Mouse (Mus musculus) intestine, embryonic 14.5 days (tissue): ENCODE results near the gene Epor. TPM values are rescaled to one million over a fixed set of nuclear protein-coding genes. Genes with fewer than 3 reads are reported as not detected.

Experiments
- ATAC-seq: fragments of 200-750 bp; cut with Nextera tagmentation; replicated peaks from 2 replicates; pipeline ENCODE4 v1.8.0; 2017; ENCODE audit warnings: low read depth, moderate number of reproducible peaks, moderate TSS enrichment, moderate library complexity; ENCODE audit not compliant: low FRiP score, low TSS enrichment
- DNase-seq: peaks from one replicate; pipeline ENCODE4 v3.0.0-alpha.2; 2018; ENCODE audit warnings: low spot score
- H3K27ac ChIP-seq: fragments of 300-500 bp; sonication (generic); 2 replicates; pipeline ENCODE4 v1.5.1; 2014; ENCODE audit warnings: low read depth, mild to moderate bottlenecking, control low read depth
- H3K27me3 ChIP-seq: fragments of 300-500 bp; sonication (generic); replicated peaks from 2 replicates; pipeline ENCODE4 v1.6.1; 2014; ENCODE audit warnings: low read length, control low read depth; ENCODE audit not compliant: control insufficient read depth, insufficient read depth
- H3K36me3 ChIP-seq: fragments of 300-500 bp; sonication (generic); 2 replicates; pipeline ENCODE4 v1.6.1; 2014; ENCODE audit warnings: low read length, control low read depth; ENCODE audit not compliant: control insufficient read depth, insufficient read depth
- H3K4me1 ChIP-seq: fragments of 300-500 bp; sonication (generic); replicated peaks from 2 replicates; pipeline ENCODE4 v1.6.1; 2014; ENCODE audit warnings: low read length, control low read depth, mixed read lengths; ENCODE audit not compliant: control insufficient read depth, insufficient read depth
- H3K4me2 ChIP-seq: fragments of 300-500 bp; sonication (generic); 2 replicates; pipeline ENCODE4 v1.6.1; 2014; ENCODE audit warnings: low read length
- H3K4me3 ChIP-seq: fragments of 300-500 bp; sonication (generic); 2 replicates; pipeline ENCODE4 v1.5.1; 2014; ENCODE audit warnings: low read depth, low read length, control low read depth, mixed read lengths
- H3K9ac ChIP-seq: fragments of 300-500 bp; sonication (generic); 2 replicates; pipeline ENCODE4 v1.6.1; 2014; ENCODE audit warnings: mild to moderate bottlenecking, low read length
- H3K9me3 ChIP-seq: fragments of 300-500 bp; sonication (generic); 2 replicates; pipeline ENCODE4 v1.6.1; 2016; ENCODE audit warnings: low read length, control low read depth; ENCODE audit not compliant: control insufficient read depth
- WGBS: fragments of 180-500 bp; shearing (Covaris S2); extraction: QIAGEN DNeasy Blood & Tissue Kit; methylation state at CpG from one replicate; pipeline ENCODE4 v1.1.7; 2014; 5-methylcytosine and 5-hydroxymethylcytosine counted together
- polyA plus RNA-seq: library from polyadenylated mRNA; unstranded; fragments of >200 nt; fragmentation: Nextera tagmentation; extraction: Ambion mirVana; gene quantifications from 2 replicates; pipeline ENCODE4 v1.2.1, GENCODE M21; 2014

Gene Epor
- polyA plus RNA-seq, 1 experiment from 2014 or later, result 4.2 TPM

- no peak overlapping the region for H3K4me3 ChIP-seq
- no peak overlapping the region for H3K27ac ChIP-seq
- H3K27me3 ChIP-seq, result no peaks in the 10 kb centered on the region
- 88% methylated on average over 4 of the region's 4 CpGs for WGBS
- ATAC-seq, result no peak
- DNase-seq, result no peak
- H3K4me1 ChIP-seq, result peaks cover 10% of the 10 kb centered on the region; the same call in 1 of the 2 replicates
- no peaks in the 10 kb centered on the region for H3K9me3 ChIP-seq
- no peaks in the 10 kb centered on the region for H3K36me3 ChIP-seq
- H3K4me2 ChIP-seq, result no peak overlapping the region
- no peak overlapping the region for H3K9ac ChIP-seq
Measured at GRCm38 (mm10) chr9:21938234-21938855, 25.0 kb downstream of the Epor start.

GRCm38 (mm10) chr9:21937711-21938175 is 25.6 kb downstream of the Epor start:
- Histone ChIP-seq H3K36me3 (no peaks in the 10 kb centered on the region), H3K27ac (no peak overlapping the region), H3K4me3 (no peak overlapping the region), H3K9ac (no peak overlapping the region), H3K4me2 (peak overlapping the region; percentile 59), H3K4me1 (peaks cover 10% of the 10 kb centered on the region; the same call in 1 of the 2 replicates), H3K9me3 (no peaks in the 10 kb centered on the region), H3K27me3 (no peaks in the 10 kb centered on the region)
- ATAC-seq, result no peak
- 82% methylated on average over 4 of the region's 4 CpGs for WGBS
- DNase-seq, result no peak

GRCm38 (mm10) chr9:21936692-21937570 is 26.4 kb downstream of the Epor start, which contains the start of gene Plppr2:
TSS of gene Plppr2 (plus strand) at chr9:21937033.
- Histone ChIP-seq H3K9ac (peak within 1 kb of the TSS; percentile 29), H3K4me1 (peaks cover 10% of the 10 kb centered on the region; the same call in 1 of the 2 replicates), H3K36me3 (no peaks in the 10 kb centered on the region), H3K27ac (no peak within 1 kb of the TSS), H3K9me3 (no peaks in the 10 kb centered on the region), H3K4me2 (peak within 1 kb of the TSS; percentile 59), H3K4me3 (peak within 1 kb of the TSS; percentile 41), H3K27me3 (no peaks in the 10 kb centered on the region)
- peak; percentile 96 for ATAC-seq
- 2% methylated on average over 43 of the region's 43 CpGs for WGBS
- peak; percentile 95 for DNase-seq

DNA sequence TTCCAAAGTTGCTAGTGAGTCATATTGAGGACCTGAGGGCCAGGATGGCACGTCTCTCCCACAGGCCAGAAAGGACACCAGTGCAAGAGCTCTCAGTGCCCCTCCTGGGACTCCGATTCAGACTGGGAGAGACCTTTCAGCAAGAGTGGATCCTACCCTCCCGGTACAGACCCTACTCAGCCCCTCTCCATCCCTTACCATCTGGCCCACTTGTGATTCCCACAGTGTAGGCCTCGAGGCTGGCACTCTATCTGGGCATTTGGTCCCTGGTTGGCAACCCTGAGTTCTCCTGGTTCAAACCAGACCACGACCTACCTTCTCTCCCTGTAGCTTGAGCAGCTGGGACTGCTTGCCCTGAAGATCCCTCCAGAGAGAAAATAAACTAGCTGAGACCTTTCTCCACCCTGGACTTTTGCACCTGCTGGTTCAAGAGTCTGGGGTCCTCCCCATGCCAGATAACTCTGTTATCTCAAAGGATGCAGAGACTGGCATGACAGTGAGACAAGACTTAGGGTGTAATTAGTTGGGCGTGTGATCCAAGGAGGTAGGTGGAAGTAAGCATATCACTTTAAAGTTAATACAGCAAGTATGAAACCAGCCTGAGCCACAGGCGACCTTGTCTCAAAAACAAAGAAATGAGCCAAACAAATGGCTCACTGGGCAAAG is 27.7 kb downstream of the Epor start:
- 88% methylated on average over 7 of the region's 7 CpGs for WGBS
- Histone ChIP-seq H3K36me3 (no peaks in the 10 kb centered on the region), H3K9ac (no peak overlapping the region), H3K27me3 (no peaks in the 10 kb centered on the region), H3K27ac (no peak overlapping the region), H3K4me2 (no peak overlapping the region), H3K4me3 (no peak overlapping the region), H3K9me3 (no peaks in the 10 kb centered on the region), H3K4me1 (peaks cover 10% of the 10 kb centered on the region; the same call in 1 of the 2 replicates)
- DNase-seq (no peak), ATAC-seq (no peak)

- H3K9me3 ChIP-seq, result no peaks in the 10 kb centered on the region
- ATAC-seq, result no peak
- 89% methylated on average over 12 of the region's 12 CpGs for WGBS
- no peaks in the 10 kb centered on the region for H3K27me3 ChIP-seq
- H3K4me3 ChIP-seq, result no peak overlapping the region
- H3K27ac ChIP-seq, result no peak overlapping the region
- H3K4me2 ChIP-seq, result no peak overlapping the region
- H3K4me1 ChIP-seq, result peaks cover 10% of the 10 kb centered on the region; the same call in 1 of the 2 replicates
- peak; percentile 41 for DNase-seq
- no peaks in the 10 kb centered on the region for H3K36me3 ChIP-seq
- H3K9ac ChIP-seq, result no peak overlapping the region
Measured at GRCm38 (mm10) chr9:21934021-21934420, 29.3 kb downstream of the Epor start.

DNA sequence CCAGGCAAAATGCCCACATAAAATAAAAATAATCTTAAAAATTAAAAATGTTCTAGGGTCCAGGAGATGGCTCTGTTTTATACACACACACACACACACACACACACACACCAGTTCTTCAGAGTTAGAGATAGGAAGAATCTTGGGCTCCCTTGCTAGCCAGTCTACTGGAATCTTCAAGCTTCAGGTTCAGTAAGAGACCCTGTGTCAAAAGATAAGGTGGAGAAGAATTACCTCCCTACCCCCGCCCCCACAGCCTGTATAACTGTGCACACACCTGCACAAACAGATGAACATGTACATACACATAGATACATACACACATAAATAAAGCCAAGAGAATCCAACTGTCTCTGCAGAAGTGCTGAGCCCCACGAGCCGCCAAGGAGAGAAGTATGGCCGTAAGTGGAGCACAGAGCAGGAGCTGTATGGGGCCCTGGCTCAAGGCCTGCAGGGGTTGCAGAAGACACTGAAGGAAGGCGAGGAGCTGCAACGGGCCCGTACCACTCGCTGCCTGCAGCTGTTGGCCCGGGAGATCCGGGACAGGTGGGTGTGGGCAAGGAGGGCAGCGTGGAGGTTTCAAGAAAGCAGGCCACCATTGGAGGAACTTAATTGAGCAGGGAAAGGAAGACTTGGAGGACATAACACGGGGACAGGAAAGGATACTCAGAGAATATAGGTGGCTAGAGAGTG is 30.7 kb downstream of the Epor start:
- Histone ChIP-seq H3K9me3 (no peaks in the 10 kb centered on the region), H3K4me3 (no peak overlapping the region), H3K36me3 (no peaks in the 10 kb centered on the region), H3K4me2 (no peak overlapping the region), H3K9ac (no peak overlapping the region), H3K27me3 (no peaks in the 10 kb centered on the region), H3K4me1 (peaks cover 10% of the 10 kb centered on the region), H3K27ac (no peak overlapping the region)
- DNase-seq (peak; percentile 47), ATAC-seq (no peak)
- 58% methylated on average over 12 of the region's 12 CpGs for WGBS

DNA sequence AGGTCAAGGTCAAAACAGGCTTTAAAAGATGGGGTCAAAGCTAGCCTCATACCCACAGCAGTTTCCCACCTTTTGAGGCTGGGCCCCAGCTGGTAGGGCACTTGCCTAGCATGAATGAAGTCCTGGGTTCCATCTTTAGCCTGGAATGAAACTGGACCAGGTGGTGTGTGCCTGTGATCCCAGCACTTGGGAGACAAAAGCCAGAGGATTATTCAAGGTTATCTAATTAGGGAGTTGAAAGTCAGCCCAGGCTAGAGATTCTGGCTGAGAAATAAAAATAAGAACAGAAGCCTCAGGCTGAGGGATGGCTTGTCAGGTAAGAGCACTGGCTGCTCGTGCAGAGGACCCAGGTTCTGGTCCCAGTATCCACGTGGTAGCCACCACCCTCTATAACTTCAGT is 31.3 kb downstream of the Epor start:
- H3K27me3 ChIP-seq, result no peaks in the 10 kb centered on the region
- 56% methylated on average over 2 of the region's 2 CpGs for WGBS
- no peak overlapping the region for H3K9ac ChIP-seq
- no peak overlapping the region for H3K27ac ChIP-seq
- H3K36me3 ChIP-seq, result no peaks in the 10 kb centered on the region
- ATAC-seq, result no peak
- H3K4me3 ChIP-seq, result no peak overlapping the region
- H3K4me2 ChIP-seq, result no peak overlapping the region
- no peak for DNase-seq
- H3K9me3 ChIP-seq, result no peaks in the 10 kb centered on the region
- peaks cover 12% of the 10 kb centered on the region for H3K4me1 ChIP-seq

GRCm38 (mm10) chr9:21929208-21929607 is 34.1 kb downstream of the Epor start:
- H3K4me1 ChIP-seq, result peaks cover 14% of the 10 kb centered on the region
- ATAC-seq, result no peak
- H3K9ac ChIP-seq, result no peak overlapping the region
- 79% methylated on average over 3 of the region's 3 CpGs for WGBS
- peak; percentile 50 for DNase-seq
- no peak overlapping the region for H3K4me2 ChIP-seq
- no peaks in the 10 kb centered on the region for H3K9me3 ChIP-seq
- H3K27me3 ChIP-seq, result no peaks in the 10 kb centered on the region
- no peak overlapping the region for H3K27ac ChIP-seq
- no peaks in the 10 kb centered on the region for H3K36me3 ChIP-seq
- no peak overlapping the region for H3K4me3 ChIP-seq
